Mouse (Mus musculus): ENCODE data around the gene Gm39115.

DNA sequence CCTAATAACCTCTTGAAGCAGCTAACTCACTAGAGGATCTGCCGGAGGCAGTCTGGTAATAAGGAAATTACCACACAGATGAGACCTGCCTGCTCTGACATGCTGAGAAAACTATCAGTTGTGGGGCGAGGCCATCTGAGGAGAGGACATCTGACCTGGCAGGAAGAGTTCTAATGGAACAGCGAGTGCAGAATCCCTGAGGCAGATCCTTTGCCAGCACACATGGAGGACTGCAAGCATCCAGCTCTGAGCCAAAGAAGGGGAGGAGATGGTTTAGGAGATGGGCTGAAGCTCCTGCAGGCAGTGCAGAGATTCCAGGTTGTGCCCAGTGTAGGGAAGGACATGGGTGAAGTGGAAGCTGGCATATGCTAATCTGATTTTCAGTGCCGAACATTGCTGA, 16.4 kb upstream of the Gm39115 start:
- TF ChIP-seq CTCF (IDR thresholded peaks at IDR 0.05) (no peak), POLR2A (IDR thresholded peaks at IDR 0.05; ENCODE audit: insufficient read depth, low read depth, low read length) (no peak)

Measured in heart, adult 2 months (tissue).